Mouse (Mus musculus) E14TG2a.4 (cell line): Measurements from ENCODE around the gene Aanat.

Experiments used
- CTCF ChIP-seq: conservative IDR thresholded peaks from 2 replicates; pipeline ENCODE4 v1.5.1; 2014; ENCODE audit warnings: low read length
- NANOG ChIP-seq: IDR thresholded peaks from 2 replicates; pipeline ENCODE4 v1.6.1; 2014; ENCODE audit warnings: borderline replicate concordance, low read length, mixed read lengths

GRCm38 (mm10) chr11:116586801-116587631 lies 784 bp downstream of the Aanat start:
- TF ChIP-seq NANOG (no peak), CTCF (peak; percentile 100)
